Mouse (Mus musculus) inflammation-experienced regulatory T-cells, adult 6 months (primary cell): ENCODE results near the gene Bcl2l1. TPM values are rescaled to one million over a fixed set of nuclear protein-coding genes. Genes with fewer than 3 reads are reported as not detected.

Source experiments
- ATAC-seq: one replicate; pipeline ENCODE4 v1.8.0; 2017
- polyA plus RNA-seq, 3 experiments: library from polyadenylated mRNA; unstranded; fragments of 100-300 nt; shearing (Covaris generic); gene quantifications; one replicate each; pipeline ENCODE4 v1.2.1; 2017

Bcl2l1 gene
- polyA plus RNA-seq: 10 to 100 TPM; 36.5 to 64.5 (median 41.8) TPM

DNA sequence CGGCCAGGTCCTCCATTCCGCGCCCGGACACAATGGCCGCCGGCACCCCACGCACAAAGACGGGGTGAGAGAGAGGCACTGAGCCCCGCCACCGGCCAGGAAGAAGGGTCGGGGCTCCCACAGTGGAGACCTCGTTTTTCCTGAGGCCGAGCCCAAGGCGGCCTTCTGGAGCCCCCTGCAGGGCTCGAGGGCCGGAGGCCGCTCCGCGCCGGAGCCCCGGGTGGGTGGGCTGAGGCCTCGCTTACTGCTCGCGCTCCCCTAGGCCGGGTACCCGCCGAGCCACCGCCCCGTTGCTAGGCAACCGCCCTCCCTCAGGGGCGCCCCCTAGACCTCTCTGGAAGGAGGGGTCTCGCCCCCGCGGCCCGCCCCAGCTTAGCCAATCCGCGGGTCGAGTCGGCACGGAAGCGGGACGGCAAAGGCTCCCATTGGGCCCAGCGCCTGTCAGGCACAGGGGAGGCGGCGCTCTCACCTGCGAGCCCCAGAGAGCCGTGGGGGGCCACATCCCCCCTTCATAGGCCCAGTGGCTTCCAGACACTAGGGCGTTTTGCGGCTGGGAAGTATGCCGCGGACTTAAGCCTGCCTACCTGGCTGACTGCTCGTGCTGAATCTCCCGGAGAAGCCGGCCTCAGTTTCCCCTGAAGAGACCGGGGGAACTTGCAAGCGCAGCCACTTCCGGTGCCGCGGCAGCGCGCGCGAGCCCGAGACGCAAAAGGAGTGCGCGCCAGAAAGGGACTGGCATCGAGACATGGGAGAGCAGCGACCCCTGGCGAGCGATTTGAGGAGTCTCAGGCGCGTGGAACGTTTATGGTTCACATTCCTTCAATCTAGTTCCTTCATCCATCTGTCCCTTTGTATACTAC, at the start of gene Bcl2l1:
Gene Bcl2l1 (minus strand): TSS at position 710 of the 860 bp plus-strand sequence.
- ATAC-seq: peak; percentile 82

DNA sequence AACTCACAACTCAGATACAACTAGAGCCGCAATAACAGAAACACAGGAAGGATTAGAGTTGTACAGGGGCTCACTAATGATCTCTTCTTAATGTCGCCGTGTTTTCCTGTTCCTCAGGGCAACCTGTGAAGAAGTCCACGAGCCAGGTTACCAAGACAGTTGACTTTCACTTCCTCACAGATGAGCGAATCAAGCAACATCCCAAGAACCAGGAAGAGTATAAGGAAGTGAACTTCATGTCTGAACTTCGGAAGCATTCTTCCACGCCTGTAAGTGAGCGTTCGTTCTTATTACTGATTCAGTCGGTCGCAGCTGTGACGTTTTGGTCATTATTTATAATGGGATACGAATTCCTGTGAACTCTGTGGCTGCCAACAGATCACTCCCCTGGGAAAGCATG, 49.4 kb upstream of the Bcl2l1 start:
- ATAC-seq: no peak

DNA sequence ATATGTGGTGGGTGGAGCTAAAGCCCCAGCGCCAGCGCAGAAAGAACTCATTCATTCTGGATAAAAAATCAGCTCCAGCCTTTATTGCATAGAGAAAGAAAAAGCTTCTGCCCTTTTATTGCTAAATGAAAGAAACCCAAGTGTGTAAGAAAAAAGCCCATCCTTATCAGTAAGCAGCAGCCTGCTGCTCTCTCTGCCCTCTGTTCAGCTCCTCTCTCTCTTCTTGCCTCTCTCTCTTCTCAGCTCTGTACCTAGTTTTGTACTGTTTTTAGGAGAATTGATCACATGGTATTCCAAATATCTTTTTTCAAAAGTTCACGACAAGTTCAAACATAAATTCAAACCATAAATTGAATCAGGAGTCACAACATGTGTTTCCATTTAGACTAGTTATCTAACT, 46.7 kb upstream of the Bcl2l1 start:
- ATAC-seq: no peak

DNA sequence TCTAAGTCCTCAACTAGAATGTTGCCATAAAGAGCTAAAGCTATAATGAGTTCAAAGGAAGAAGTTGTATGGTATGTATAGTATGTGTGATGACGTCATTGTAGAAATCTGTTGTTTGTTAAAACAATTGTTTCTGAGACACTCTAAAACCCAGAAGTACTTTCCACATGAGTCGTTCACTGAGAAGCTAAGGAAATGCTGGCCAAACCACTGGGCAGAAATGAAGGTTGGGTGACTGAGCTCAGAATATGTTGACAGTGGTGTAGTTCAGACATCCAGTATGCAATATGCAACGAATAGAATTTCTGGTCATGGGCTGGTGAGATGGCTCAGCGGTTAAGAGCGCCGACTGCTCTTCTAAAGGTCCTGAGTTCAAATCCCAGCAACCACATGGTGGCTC, 31.8 kb upstream of the Bcl2l1 start:
- no peak for ATAC-seq

DNA sequence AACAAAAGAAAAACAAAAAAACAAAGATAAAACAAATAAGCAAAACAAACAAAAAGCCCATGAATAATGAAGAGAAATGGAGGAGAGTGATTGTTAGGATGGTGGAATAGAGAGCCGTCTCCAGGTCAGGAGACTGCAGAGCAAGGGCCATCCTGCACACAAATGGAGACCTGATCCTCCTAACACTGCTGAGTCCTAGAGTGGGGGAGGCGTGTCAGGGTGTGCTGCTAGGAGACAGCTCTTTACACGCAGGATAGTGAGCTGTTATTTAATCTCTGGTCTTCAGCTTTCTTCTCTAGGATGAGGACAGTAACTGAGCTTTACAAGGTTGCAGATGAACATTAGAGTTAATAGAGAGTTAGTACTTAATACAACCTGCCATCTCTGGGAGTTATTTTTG, 31.1 kb upstream of the Bcl2l1 start:
- no peak for ATAC-seq

DNA sequence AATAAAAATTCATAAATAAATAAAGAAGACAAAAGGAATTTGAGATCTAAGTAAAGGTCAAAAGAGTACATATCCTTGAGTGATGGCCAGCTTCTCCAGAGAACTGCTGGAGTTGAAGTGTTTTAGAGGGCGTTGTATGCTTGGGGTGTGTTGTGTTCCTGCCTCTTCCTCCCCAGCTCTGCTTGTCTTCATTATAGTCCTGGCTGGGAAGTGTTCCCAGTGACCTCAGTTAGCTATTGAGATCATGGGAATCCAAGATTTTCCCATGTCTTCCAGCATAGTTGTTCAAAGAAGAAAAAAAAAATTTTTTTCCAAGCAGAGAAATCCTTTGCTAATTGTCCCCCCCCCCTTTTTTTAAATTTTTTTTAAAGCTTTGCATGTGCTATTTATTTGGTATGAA, 30.4 kb upstream of the Bcl2l1 start:
- no peak for ATAC-seq

DNA sequence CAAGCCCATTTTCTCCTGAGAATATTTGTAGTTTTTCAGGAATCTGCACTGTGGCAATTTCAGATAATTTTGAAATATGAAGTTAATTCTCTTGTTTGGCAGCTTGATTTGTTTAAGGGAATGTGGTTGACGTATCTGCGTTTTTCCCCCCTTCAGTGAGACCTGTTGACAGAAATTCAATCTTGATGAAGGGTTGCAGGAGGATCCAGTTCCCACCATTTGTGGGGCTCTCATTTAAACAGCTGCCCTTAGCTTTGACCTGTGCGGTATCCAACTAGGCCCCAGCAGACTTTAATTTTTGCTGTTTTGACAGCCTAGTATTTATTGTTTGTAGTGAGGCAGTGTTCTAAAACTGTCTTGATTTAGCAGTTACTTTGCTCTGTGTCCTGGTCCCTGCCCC, 28.0 kb upstream of the Bcl2l1 start:
- no peak for ATAC-seq

DNA sequence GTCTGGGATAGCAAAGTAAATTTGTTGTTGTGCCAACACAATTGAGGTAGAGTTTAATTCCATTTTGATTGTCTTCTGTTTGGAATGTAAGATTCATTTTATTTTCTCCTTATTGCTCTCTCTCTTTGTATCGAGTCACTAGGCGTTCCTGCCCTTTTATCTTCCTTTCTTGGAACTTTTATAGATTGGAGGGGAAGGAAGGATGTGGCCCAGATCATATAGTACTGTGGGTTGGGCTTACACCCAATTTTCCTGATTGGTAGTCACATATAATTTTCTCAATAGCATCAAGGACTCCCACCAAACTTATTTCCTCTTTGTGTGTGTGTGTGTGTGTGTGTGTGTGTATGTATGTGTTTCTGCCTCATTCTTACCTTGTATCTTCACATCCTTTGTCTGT, 16.9 kb upstream of the Bcl2l1 start:
- no peak for ATAC-seq

DNA sequence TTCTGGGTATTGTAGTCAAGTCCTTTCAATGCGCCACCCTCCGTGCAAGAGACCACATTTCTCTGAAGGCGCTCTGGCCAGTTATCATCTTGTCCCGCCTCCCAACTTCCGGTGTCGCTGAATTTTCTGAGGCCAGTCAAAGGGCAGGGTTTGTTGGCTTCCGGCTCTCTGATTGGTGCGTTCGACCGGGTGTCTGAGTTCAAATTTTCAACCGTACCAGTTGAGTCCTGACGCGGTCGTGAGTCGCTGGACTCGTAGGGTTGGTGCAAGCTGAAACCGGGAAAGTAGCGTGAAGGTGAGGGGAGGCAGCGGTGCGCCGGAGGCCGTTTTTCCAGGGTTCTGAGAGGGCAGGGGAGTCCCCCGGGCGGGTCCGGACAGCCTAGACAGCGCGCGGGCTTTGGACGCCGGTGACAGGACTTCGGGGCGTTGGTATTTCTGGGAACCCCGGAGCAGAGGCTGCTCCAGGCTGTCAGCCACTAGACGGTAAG, 16.3 kb upstream of the Bcl2l1 start, which contains the start of gene Tpx2:
Gene Tpx2 (plus strand): TSS at position 150 of the 488 bp plus-strand sequence.
- ATAC-seq: peak; percentile 100

DNA sequence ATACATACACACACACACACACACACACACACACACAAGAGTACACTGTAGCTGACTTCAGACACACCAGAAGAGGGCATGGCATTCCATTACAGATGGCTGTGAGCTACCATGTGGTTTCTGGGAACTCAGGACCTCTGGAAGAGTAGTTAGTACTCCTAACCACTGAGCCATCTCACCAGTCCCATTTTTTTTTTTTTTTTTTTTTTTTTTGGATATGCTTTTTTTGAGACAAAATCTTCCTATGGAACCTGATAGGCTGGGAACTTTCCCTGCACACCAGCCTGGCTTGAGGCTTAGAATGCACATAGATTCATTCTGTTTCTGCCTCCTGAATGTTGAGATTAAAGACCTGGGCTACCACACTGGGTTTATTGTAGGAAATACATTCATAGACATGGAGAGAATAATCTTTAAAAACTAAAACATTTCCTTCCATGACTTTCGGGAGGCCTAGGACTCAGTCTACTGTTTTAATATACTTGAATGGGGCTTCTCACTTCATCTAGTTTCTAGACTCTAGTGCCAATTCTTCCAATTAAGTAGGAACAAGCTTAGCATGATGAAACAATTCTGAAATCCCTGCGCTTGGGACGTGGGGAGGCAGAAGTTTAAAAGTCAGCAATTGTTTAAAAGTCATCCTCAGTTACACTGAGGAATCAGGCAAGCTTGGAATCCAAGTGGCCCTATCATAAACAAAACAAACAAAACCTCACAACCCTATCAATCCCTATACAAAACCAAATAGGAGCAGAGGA, 15.7 kb upstream of the Bcl2l1 start:
- no peak for ATAC-seq

DNA sequence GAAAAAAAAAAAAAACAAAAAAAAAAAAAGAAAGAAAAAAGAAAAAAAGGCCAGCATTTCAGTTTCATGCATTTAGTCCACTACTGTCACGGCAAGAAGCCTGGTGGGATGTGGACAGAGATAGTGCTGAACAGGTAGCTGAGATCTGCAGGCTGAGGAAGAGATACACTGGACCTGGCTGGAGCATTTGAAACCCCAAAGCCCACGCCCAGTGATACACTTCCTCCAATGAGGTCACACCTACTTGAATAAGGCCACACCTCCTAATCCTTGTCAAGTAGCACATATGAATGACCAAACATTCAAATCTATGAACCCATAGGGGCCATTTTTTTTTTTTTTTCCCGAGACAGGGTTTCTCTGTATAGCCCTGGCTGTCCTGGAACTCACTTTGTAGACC, 11.2 kb upstream of the Bcl2l1 start:
- ATAC-seq: no peak

DNA sequence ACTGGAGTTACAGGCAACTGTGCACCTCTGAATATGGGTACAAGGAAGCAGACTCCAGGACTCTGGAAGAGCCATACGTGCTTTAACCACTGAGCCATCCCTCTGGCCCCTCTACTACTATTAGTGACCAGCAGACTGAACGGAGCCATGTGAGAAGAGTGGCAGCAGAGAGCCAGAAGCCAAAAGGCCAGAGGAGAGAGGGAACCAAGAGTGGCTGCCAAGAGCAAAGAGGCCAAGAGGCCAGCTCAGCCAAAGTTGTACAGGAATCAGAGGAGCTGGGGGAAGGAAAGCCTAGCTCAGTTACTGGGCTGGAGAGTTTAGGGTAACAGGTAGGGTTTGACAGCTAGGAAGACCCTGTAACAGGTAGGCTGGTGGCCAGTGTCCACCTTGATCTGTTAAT, 7.7 kb upstream of the Bcl2l1 start:
- ATAC-seq: no peak

DNA sequence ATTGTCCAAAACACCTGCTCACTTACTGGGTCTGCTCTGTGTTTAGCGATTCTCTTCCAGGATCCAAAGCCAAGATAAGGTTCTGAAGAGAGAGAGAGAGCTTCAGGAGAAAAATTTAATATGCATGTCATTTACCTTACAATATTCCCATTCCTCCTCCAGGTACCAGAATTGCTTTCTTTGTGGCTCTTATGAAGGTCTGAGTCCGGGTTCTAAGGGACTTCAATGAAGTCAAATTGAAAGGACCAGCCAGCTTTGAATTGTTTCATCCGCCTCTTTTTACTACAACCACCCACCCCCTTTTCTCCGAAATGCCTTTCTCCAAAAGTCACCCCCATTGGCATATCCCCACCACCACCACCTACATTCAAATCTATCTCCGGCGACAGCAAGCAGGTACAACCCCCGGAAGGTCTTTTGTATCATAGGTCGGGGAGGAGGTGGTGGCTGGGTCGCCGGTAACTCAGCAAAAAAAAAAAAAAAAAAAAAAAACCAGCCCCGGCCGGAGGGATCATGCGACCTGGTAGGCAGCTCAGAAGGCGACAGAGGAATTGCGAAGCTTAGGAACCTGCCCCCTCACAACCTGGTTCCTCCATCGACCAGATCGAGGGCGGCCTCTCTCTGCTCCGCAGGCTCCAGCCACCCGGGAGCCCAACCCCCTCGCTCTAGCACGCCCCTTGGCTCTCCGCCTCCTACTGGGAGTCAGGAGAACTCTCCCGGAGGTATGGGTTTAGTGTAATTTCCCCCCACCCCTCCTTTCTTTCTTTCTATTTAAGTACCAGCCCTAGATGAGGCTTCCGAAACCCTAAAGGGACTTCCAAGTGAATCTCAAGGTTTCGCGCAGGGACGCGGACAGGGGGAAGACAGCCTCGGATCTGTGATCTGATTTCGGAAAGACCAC, 1.3 kb downstream of the Bcl2l1 start:
- peak; percentile 48 for ATAC-seq

DNA sequence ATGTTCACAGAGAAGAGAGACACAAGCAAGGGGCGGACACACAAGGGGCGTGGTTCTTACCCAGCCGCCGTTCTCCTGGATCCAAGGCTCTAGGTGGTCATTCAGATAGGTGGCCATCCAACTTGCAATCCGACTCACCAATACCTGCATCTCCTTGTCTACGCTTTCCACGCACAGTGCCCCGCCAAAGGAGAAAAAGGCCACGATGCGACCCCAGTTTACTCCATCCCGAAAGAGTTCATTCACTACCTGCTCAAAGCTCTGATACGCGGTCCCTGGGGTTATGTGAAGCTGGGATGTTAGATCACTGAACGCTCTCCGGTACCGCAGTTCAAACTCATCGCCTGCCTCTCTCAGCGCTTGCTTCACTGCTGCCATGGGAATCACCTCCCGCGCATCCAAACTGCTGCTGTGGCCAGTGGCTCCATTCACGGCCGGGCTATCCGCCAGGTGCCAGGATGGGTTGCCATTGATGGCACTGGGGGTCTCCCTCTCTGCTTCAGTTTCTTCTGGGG, 2.1 kb downstream of the Bcl2l1 start:
- ATAC-seq: no peak

DNA sequence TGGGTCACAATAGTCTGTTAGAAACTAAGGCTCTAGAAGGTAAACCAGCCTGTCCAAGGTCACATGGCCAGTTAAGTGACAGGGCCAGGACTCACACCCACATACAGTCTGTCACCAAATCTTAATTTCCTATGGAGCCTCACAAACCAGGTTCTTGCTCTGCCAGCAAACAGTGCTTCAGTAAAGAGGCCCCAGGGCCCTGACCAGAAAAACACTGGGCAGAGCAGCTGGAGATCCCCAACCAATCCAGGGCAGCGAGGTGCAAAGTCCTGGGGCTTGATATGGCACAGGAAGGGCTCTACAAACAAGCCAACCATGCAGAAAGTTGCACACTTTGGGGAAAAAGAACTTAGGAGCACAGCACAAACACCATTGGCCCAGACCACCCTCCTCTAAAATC, 3.0 kb downstream of the Bcl2l1 start:
- no peak for ATAC-seq

DNA sequence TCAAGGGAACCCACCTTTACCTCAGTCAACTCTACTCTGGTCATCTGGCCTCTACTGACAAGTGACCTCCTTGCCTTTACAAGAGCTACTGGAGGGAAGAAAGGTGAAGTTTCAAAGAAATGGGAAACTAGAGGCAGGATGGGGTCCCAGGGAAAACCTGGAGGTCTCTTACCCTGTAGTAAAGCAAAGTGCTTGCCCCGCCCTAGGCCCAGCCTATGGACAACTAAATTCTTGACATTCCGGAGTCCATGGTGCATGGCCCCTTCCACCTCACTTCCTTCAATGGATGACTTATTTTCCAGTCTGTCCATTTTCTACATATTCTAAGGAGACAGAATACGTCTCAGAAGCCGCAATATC, 3.5 kb downstream of the Bcl2l1 start:
- no peak for ATAC-seq

DNA sequence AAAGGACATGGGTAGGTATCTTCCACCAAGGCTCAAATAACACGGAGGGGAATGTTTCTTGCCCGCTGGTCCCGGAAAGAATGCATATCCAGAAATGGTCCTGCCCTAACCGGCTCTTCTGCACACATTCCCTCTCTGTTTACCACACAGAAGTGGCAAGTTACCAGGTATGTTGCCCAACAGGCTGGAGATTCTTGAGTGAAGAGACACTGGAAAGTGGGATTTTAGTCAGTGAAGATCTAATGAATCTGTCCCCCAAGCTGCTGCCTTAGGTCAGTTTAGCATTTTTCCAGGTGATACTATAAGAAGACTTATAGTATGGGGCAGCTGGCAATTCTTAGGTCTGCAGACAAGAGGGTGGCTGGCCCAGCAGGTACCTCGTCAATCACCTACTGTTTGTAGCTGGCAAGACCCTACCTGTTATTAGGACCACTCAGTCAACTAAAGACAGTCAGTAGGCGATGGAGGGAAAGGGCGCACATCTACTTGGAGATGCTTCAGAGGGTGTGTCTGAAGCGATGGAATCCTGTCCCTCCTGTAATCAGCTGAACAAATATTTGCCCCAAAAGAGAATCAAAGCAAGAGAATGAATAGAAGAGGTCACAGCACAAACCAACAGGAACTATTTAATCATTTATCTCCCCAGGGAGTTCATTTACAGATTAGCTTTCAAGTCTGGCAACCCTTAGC, 4.1 kb downstream of the Bcl2l1 start:
- ATAC-seq: no peak

DNA sequence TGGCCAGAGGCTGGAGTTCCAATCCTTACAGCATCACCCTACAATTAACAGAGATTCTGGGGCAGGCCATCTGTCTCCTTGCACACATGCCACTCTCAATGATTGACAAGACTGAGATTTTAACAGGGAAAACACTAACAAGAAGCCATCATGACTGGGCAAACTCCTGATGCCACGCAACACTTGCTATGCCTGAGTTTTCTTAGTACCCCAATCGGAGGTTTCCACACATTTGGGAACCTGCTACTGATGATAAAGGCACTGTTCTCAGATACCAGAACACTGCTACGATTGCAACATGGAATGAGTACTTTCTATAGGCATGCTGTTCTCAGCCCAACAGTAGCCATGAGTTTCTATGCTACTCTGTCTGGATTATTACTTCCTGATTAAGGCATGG, 5.0 kb downstream of the Bcl2l1 start:
- no peak for ATAC-seq

DNA sequence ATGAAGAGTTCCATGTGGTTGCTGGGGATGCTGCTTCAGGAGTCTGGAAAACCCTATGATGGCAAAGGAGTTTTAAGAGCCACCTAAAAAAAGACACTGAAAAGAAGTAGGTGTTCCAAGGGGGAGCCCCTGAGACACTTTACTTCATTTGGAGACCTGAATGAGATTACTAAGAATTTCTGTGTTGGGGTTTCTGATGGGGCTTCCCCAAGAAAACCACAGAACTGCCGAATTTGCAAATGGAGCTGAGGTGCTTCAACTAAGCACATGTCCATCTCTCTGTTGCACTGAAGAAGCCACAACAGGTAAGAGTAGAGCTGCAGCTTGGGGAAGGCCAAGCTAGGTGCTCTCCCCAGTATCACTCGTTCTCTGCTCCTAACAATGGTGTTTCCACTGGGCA, 5.8 kb downstream of the Bcl2l1 start:
- ATAC-seq: peak; percentile 86

DNA sequence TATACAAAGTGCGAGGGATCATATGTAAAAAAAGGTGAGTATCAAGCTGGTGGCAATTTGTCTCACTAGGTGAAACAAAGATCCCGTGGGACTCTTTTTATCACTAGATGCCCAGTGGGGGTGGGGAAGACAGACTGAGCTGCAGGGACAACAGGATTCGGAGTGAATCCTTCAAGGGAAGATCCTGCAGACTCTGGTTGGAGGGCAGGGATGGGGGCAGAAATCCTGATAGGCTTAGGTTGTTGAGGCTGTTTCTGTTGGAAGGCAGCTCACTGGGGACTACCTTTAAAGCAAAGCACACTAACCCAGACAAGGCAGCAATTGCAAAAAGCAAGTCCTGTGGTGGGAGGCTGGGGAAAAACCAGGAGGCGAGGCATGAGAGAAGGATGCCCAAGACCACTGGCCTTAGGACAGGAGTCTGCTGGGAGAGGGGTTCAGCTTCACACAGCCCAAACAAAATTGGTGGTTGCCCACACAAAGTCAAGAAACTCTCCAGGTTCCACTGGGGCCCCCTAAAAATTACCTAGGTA, 6.3 kb downstream of the Bcl2l1 start:
- ATAC-seq: no peak

DNA sequence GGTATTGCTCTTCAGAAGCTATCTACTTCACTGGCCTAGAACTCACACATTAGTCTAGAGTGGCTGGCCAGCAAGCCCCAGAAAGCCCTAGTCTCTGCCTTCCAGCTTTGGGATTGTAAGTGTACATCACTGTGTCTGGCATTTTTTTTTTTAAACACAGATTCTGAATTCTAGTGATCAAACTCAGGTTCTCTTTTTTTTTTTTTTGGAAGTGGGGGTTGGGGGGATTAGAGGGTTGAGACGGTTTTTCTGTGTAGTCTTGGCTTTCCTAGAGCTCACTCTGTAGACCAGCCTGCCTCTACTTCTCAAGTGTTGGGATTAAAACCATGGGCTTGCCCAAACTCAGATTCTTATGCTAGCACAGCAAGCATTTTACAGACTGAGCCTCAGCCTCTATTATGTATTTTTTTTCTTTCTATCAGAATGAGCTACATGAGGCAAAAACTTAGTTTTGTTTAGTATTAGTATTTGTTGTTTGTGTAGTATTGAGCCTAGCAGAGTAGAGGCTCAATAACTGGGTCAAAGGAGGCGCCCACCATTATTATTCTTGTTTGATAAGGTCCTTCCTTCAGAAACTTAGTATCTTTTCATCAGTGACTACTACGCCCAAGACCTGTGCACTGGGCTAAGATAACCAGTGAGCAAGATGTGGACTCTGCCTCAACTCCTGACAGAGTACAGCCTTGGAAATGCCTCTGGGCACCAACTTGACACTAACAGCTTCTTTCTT, 6.9 kb downstream of the Bcl2l1 start:
- ATAC-seq: no peak
